Mouse (Mus musculus): ENCODE data around the gene Lhx5. TPM values are rescaled to one million over a fixed set of nuclear protein-coding genes. Genes with fewer than 3 reads are reported as not detected.

The Lhx5 gene
- polyA plus RNA-seq (2014; fragmentation: Illumina TruSeq; extraction: RNeasy Lipid Tissue Mini Kit (QIAGEN cat#74804); ENCODE audit: low read depth, low replicate concordance): not detected

DNA sequence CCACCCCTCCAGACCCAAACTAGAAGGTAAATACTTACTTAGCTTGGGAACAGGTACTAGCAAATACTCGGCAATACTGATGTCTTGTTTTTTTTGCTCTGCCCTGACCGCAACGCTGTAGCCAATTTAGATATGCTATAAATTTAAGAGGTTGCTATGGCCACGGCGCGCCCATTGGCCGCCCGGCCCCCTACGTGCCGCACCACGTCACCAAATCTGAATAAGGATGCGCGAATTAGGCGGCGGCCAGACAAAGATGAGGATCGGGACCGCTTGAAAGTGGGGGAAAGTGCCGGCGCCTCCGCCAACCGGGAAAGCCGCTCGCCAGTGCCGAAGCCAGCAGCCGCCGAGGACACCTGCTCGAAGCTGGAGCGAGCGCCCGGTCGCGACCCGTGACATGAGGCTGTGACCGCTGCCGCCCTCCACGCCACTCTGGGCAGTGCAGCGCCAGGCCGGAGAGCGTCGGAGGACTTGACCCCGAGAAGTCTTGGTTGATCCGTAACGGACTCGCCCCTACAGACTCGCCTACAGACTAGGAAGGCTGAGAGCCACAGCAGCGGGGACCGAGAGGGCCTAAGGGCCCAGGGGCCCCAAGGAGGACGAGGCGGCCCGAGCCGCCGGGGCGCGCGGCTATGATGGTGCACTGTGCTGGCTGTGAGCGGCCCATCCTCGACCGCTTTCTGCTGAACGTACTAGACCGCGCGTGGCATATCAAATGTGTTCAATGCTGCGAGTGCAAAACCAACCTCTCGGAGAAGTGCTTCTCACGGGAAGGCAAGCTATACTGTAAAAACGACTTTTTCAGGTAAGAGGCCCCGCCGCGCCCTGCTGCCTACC lies at the start of gene Lhx5:
Lhx5 (plus strand) TSS at position 51 of the 837 bp plus-strand sequence.

DNA sequence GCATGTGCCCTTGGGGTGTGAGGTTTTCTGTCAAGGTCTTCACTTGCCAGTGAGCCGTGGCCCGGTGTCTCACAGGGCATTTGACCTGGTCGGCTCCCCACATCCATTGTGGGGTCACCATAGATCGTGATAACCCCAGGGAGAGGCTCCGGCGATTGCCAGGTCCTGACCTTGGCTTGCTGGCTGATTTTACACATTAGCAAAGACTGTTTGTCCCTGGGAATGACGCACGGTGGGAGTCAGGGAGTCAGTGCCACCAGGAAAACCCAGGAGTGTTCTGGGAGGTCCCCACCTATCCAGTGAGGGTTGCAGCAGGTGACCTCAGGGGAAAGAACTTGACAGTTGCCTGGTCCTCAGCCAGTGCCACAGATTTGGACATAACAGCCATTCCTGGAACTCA lies 41.3 kb downstream of the Lhx5 start, which contains the start of gene Sdsl:
Sdsl (minus strand) TSS at position 41 of the 400 bp plus-strand sequence.

DNA sequence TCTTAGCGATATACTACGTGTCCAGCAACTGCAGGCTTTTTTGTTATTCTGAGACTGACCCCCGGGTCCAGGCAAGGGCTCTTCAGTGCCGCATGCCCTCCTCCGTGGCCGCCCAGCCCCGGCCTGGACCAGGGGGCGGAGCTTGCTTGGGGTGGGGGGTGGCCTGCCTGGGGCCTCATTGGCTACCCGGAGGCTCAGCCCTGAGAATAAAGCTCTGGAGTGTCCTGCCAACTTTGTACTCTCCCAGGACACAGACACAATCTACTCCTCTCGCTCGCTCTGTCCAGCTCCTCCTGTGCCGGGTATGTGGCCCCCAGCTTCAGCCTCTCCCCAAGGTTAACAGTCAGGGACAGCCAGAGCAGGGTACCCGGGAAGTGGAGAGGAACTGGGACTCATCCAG lies 44.8 kb downstream of the Lhx5 start, which contains the start of gene Sds:
Sds (plus strand) TSS at position 231 of the 400 bp plus-strand sequence.

Other genes starting within 250 kb of the Lhx5 start
- not detected for gene Sdsl, start 41.1 kb downstream of the Lhx5 start, polyA plus RNA-seq (2014; fragmentation: Illumina TruSeq; extraction: RNeasy Lipid Tissue Mini Kit (QIAGEN cat#74804); ENCODE audit: low read depth, low replicate concordance)
- 10.3 TPM for gene Sds, start 44.8 kb downstream of the Lhx5 start, polyA plus RNA-seq (2014; fragmentation: Illumina TruSeq; extraction: RNeasy Lipid Tissue Mini Kit (QIAGEN cat#74804); ENCODE audit: low read depth, low replicate concordance)
- gene Plbd2, start 71.9 kb downstream of the Lhx5 start, polyA plus RNA-seq (2014; fragmentation: Illumina TruSeq; extraction: RNeasy Lipid Tissue Mini Kit (QIAGEN cat#74804); ENCODE audit: low read depth, low replicate concordance): 1.8 TPM
- gene Slc8b1, start 79.5 kb downstream of the Lhx5 start, polyA plus RNA-seq (2014; fragmentation: Illumina TruSeq; extraction: RNeasy Lipid Tissue Mini Kit (QIAGEN cat#74804); ENCODE audit: low read depth, low replicate concordance): 3.3 TPM
- 4.7 TPM for gene Tpcn1, start 157.0 kb downstream of the Lhx5 start, polyA plus RNA-seq (2014; fragmentation: Illumina TruSeq; extraction: RNeasy Lipid Tissue Mini Kit (QIAGEN cat#74804); ENCODE audit: low read depth, low replicate concordance)
- gene Iqcd, start 157.3 kb downstream of the Lhx5 start, polyA plus RNA-seq (2014; fragmentation: Illumina TruSeq; extraction: RNeasy Lipid Tissue Mini Kit (QIAGEN cat#74804); ENCODE audit: low read depth, low replicate concordance): not detected
- 0.64 TPM for gene Rita1, start 180.9 kb downstream of the Lhx5 start, polyA plus RNA-seq (2014; fragmentation: Illumina TruSeq; extraction: RNeasy Lipid Tissue Mini Kit (QIAGEN cat#74804); ENCODE audit: low read depth, low replicate concordance)
- gene Ddx54, start 181.0 kb downstream of the Lhx5 start, polyA plus RNA-seq (2014; fragmentation: Illumina TruSeq; extraction: RNeasy Lipid Tissue Mini Kit (QIAGEN cat#74804); ENCODE audit: low read depth, low replicate concordance): 0.61 TPM
- gene Cfap73, start 202.5 kb downstream of the Lhx5 start, polyA plus RNA-seq (2014; fragmentation: Illumina TruSeq; extraction: RNeasy Lipid Tissue Mini Kit (QIAGEN cat#74804); ENCODE audit: low read depth, low replicate concordance): not detected
- not detected for gene Rasal1, start 217.1 kb downstream of the Lhx5 start, polyA plus RNA-seq (2014; fragmentation: Illumina TruSeq; extraction: RNeasy Lipid Tissue Mini Kit (QIAGEN cat#74804); ENCODE audit: low read depth, low replicate concordance)